Mouse (Mus musculus): ENCODE measurements at regions not wholly inside any gene's neighbourhood (a gene's known extent, or its start where the extent isn't known, plus 50 kb on each side); places are given as distances from the start of the nearest gene placed in this dataset.

GRCm38 (mm10) chr2:11016446-11016845 lies 155.5 kb upstream of the Prkcq start:
- WGBS (ENCODE audit: insufficient replicate concordance): 48% methylated on average over 1 of the region's 1 CpGs
- TF ChIP-seq EP300 (IDR thresholded peaks at IDR 0.05; ENCODE audit: low read depth): no peak
- no peak for TF ChIP-seq CTCF (IDR thresholded peaks at IDR 0.05; ENCODE audit: low read depth)
- Histone ChIP-seq H3K36me3 (replicated peaks; ENCODE audit: insufficient read depth, low read length) (no peaks in the 10 kb centered on the region), H3K4me2 (ENCODE audit: low read depth, low read length) (no peak overlapping the region), H3K4me1 (ENCODE audit: insufficient read depth) (no peaks in the 10 kb centered on the region), H3K27ac (ENCODE audit: low read depth) (no peak overlapping the region), H3K9me3 (ENCODE audit: low read length) (no peaks in the 10 kb centered on the region), H3K9ac (replicated peaks) (no peak overlapping the region), H3K4me3 (ENCODE audit: low read depth, low read length) (no peak overlapping the region), H3K27me3 (ENCODE audit: insufficient read depth, low read length) (no peaks in the 10 kb centered on the region)
- no peak for DNase-seq
- no peak for ATAC-seq

GRCm38 (mm10) chr2:11032891-11033290 lies 139.0 kb upstream of the Prkcq start:
- H3K4me2 ChIP-seq (ENCODE audit: low read depth, low read length): no peak overlapping the region
- DNase-seq (no peak), ATAC-seq (no peak)
- H3K27me3 ChIP-seq (ENCODE audit: insufficient read depth, low read length): no peaks in the 10 kb centered on the region
- no peak overlapping the region for H3K4me3 ChIP-seq (ENCODE audit: low read depth, low read length)
- no peaks in the 10 kb centered on the region for H3K36me3 ChIP-seq (replicated peaks; ENCODE audit: insufficient read depth, low read length)
- H3K9ac ChIP-seq (replicated peaks): no peak overlapping the region
- TF ChIP-seq EP300 (IDR thresholded peaks at IDR 0.05; ENCODE audit: low read depth) (no peak), CTCF (IDR thresholded peaks at IDR 0.05; ENCODE audit: low read depth) (no peak)
- H3K27ac ChIP-seq (ENCODE audit: low read depth): no peak overlapping the region
- WGBS (ENCODE audit: insufficient replicate concordance): 65% methylated on average over 4 of the region's 4 CpGs
- H3K4me1 ChIP-seq (ENCODE audit: insufficient read depth): no peaks in the 10 kb centered on the region
- no peaks in the 10 kb centered on the region for H3K9me3 ChIP-seq (ENCODE audit: low read length)

GRCm38 (mm10) chr2:11034178-11034577 lies 137.7 kb upstream of the Prkcq start:
- H3K4me3 ChIP-seq (ENCODE audit: low read depth, low read length): no peak overlapping the region
- 68% methylated on average over 1 of the region's 1 CpGs for WGBS (ENCODE audit: insufficient replicate concordance)
- H3K4me2 ChIP-seq (ENCODE audit: low read depth, low read length): no peak overlapping the region
- no peaks in the 10 kb centered on the region for H3K4me1 ChIP-seq (ENCODE audit: insufficient read depth)
- ATAC-seq (no peak), DNase-seq (no peak)
- TF ChIP-seq EP300 (IDR thresholded peaks at IDR 0.05; ENCODE audit: low read depth): no peak
- TF ChIP-seq CTCF (IDR thresholded peaks at IDR 0.05; ENCODE audit: low read depth): no peak
- no peak overlapping the region for H3K9ac ChIP-seq (replicated peaks)
- H3K36me3 ChIP-seq (replicated peaks; ENCODE audit: insufficient read depth, low read length): no peaks in the 10 kb centered on the region
- no peak overlapping the region for H3K27ac ChIP-seq (ENCODE audit: low read depth)
- H3K9me3 ChIP-seq (ENCODE audit: low read length): no peaks in the 10 kb centered on the region
- H3K27me3 ChIP-seq (ENCODE audit: insufficient read depth, low read length): no peaks in the 10 kb centered on the region

GRCm38 (mm10) chr2:11037343-11037742 lies 134.6 kb upstream of the Prkcq start:
- Histone ChIP-seq H3K9me3 (ENCODE audit: low read length) (no peaks in the 10 kb centered on the region), H3K36me3 (replicated peaks; ENCODE audit: insufficient read depth, low read length) (no peaks in the 10 kb centered on the region), H3K4me1 (ENCODE audit: insufficient read depth) (no peaks in the 10 kb centered on the region), H3K4me3 (ENCODE audit: low read depth, low read length) (no peak overlapping the region), H3K27ac (ENCODE audit: low read depth) (no peak overlapping the region), H3K27me3 (ENCODE audit: insufficient read depth, low read length) (no peaks in the 10 kb centered on the region), H3K4me2 (ENCODE audit: low read depth, low read length) (no peak overlapping the region), H3K9ac (replicated peaks) (no peak overlapping the region)
- DNase-seq (no peak), ATAC-seq (no peak)
- no peak for TF ChIP-seq CTCF (IDR thresholded peaks at IDR 0.05; ENCODE audit: low read depth)
- TF ChIP-seq EP300 (IDR thresholded peaks at IDR 0.05; ENCODE audit: low read depth): no peak
- 81% methylated on average over 11 of the region's 11 CpGs for WGBS (ENCODE audit: insufficient replicate concordance)

- H3K4me1 ChIP-seq (ENCODE audit: insufficient read depth): no peaks in the 10 kb centered on the region
- H3K4me2 ChIP-seq (ENCODE audit: low read depth, low read length): no peak overlapping the region
- ATAC-seq (no peak), DNase-seq (no peak)
- H3K9ac ChIP-seq (replicated peaks): no peak overlapping the region
- TF ChIP-seq EP300 (IDR thresholded peaks at IDR 0.05; ENCODE audit: low read depth): no peak
- TF ChIP-seq CTCF (IDR thresholded peaks at IDR 0.05; ENCODE audit: low read depth): no peak
- H3K27me3 ChIP-seq (ENCODE audit: insufficient read depth, low read length): no peaks in the 10 kb centered on the region
- 86% methylated on average over 5 of the region's 5 CpGs for WGBS (ENCODE audit: insufficient replicate concordance)
- H3K36me3 ChIP-seq (replicated peaks; ENCODE audit: insufficient read depth, low read length): no peaks in the 10 kb centered on the region
- no peaks in the 10 kb centered on the region for H3K9me3 ChIP-seq (ENCODE audit: low read length)
- no peak overlapping the region for H3K27ac ChIP-seq (ENCODE audit: low read depth)
- no peak overlapping the region for H3K4me3 ChIP-seq (ENCODE audit: low read depth, low read length)
These were observed 133.5 kb upstream of the Prkcq start for GRCm38 (mm10) chr2:11038440-11038839.

GRCm38 (mm10) chr2:11040005-11040404 lies 131.9 kb upstream of the Prkcq start:
- TF ChIP-seq EP300 (IDR thresholded peaks at IDR 0.05; ENCODE audit: low read depth) (no peak), CTCF (IDR thresholded peaks at IDR 0.05; ENCODE audit: low read depth) (no peak)
- no peak for ATAC-seq
- WGBS (ENCODE audit: insufficient replicate concordance): 53% methylated on average over 2 of the region's 2 CpGs
- H3K9ac ChIP-seq (replicated peaks): no peak overlapping the region
- H3K4me1 ChIP-seq (ENCODE audit: insufficient read depth): no peaks in the 10 kb centered on the region
- no peak overlapping the region for H3K27ac ChIP-seq (ENCODE audit: low read depth)
- H3K27me3 ChIP-seq (ENCODE audit: insufficient read depth, low read length): no peaks in the 10 kb centered on the region
- H3K36me3 ChIP-seq (replicated peaks; ENCODE audit: insufficient read depth, low read length): no peaks in the 10 kb centered on the region
- no peak for DNase-seq
- H3K4me2 ChIP-seq (ENCODE audit: low read depth, low read length): no peak overlapping the region
- no peaks in the 10 kb centered on the region for H3K9me3 ChIP-seq (ENCODE audit: low read length)
- H3K4me3 ChIP-seq (ENCODE audit: low read depth, low read length): no peak overlapping the region

- no peak overlapping the region for H3K4me2 ChIP-seq (ENCODE audit: low read depth, low read length)
- DNase-seq: no peak
- no peak for ATAC-seq
- no peaks in the 10 kb centered on the region for H3K4me1 ChIP-seq (ENCODE audit: insufficient read depth)
- no peak overlapping the region for H3K9ac ChIP-seq (replicated peaks)
- no peaks in the 10 kb centered on the region for H3K9me3 ChIP-seq (ENCODE audit: low read length)
- H3K27ac ChIP-seq (ENCODE audit: low read depth): no peak overlapping the region
- 75% methylated on average over 3 of the region's 3 CpGs for WGBS (ENCODE audit: insufficient replicate concordance)
- TF ChIP-seq CTCF (IDR thresholded peaks at IDR 0.05; ENCODE audit: low read depth): no peak
- no peak for TF ChIP-seq EP300 (IDR thresholded peaks at IDR 0.05; ENCODE audit: low read depth)
- no peak overlapping the region for H3K4me3 ChIP-seq (ENCODE audit: low read depth, low read length)
- no peaks in the 10 kb centered on the region for H3K27me3 ChIP-seq (ENCODE audit: insufficient read depth, low read length)
- no peaks in the 10 kb centered on the region for H3K36me3 ChIP-seq (replicated peaks; ENCODE audit: insufficient read depth, low read length)
These were observed 127.1 kb upstream of the Prkcq start for GRCm38 (mm10) chr2:11044727-11045274.

Measured in liver, postnatal 0 days (tissue).